Mouse (Mus musculus) MEL (cell line): ENCODE results near the gene Atp5d. TPM values are rescaled to one million over a fixed set of nuclear protein-coding genes. Genes with fewer than 3 reads are reported as not detected.

ENCODE experiments used
- DNase-seq: peaks from one replicate; pipeline ENCODE4 v3.0.0; 2011; ENCODE audit warnings: low read depth, low spot score
- H3K27ac ChIP-seq: 2 replicates; pipeline ENCODE4 v1.5.1; 2012; ENCODE audit warnings: low read depth, mild to moderate bottlenecking, control low read depth, low read length, moderate library complexity; ENCODE audit not compliant: control insufficient read depth
- H3K27me3 ChIP-seq, 2 experiments: fragments of 150-350 bp in 1 of 2; sonication (generic) in 1 of 2; 2 replicates each; pipeline ENCODE4 v1.6.1; 2012; ENCODE audit warnings: low read length in 2 of 2, mild to moderate bottlenecking in 2 of 2, improper control_type of control experiment in 1 of 2, moderate library complexity in 1 of 2; ENCODE audit not compliant: insufficient read depth in 2 of 2, control insufficient read depth in 1 of 2
- H3K36me3 ChIP-seq, 2 experiments: 2 replicates each; pipeline ENCODE4 v1.6.1; 2012 to 2014; ENCODE audit warnings: low read length in 2 of 2, improper control_type of control experiment in 1 of 2, inconsistent platforms in 1 of 2, mild to moderate bottlenecking in 1 of 2; ENCODE audit not compliant: insufficient read depth in 2 of 2, control insufficient read depth in 1 of 2
- H3K4me1 ChIP-seq, 2 experiments: fragments of 150-350 bp in 1 of 2; sonication (generic) in 1 of 2; 2 replicates each; pipeline ENCODE4 v1.6.1; 2012; ENCODE audit warnings: low read length in 2 of 2, improper control_type of control experiment in 1 of 2, mild to moderate bottlenecking in 1 of 2; ENCODE audit not compliant: insufficient read depth in 2 of 2, control insufficient read depth in 1 of 2
- H3K4me3 ChIP-seq, 2 experiments: fragments of 150-350 bp in 1 of 2; sonication (generic) in 1 of 2; 2 replicates each; pipeline ENCODE4 v1.5.1; 2012; ENCODE audit warnings: low read depth in 2 of 2, low read length in 2 of 2, mild to moderate bottlenecking in 2 of 2, moderate library complexity in 2 of 2, control low read depth in 1 of 2, improper control_type of control experiment in 1 of 2; ENCODE audit not compliant: control insufficient read depth in 1 of 2, insufficient read depth in 1 of 2
- H3K79me2 ChIP-seq: 2 replicates; pipeline ENCODE4 v1.6.1; 2012; ENCODE audit warnings: mild to moderate bottlenecking, low read length, moderate library complexity; ENCODE audit not compliant: control insufficient read depth, poor library complexity, insufficient read depth
- H3K9ac ChIP-seq: 2 replicates; pipeline ENCODE4 v1.6.1; 2012; ENCODE audit warnings: low read depth, mild to moderate bottlenecking, control low read depth, low read length, moderate library complexity; ENCODE audit not compliant: control insufficient read depth, poor library complexity, severe bottlenecking
- H3K9me3 ChIP-seq: fragments of 150-350 bp; sonication (generic); replicated peaks from 2 replicates; pipeline ENCODE4 v1.6.1; 2012; ENCODE audit warnings: mild to moderate bottlenecking, low read length, improper control_type of control experiment, moderate library complexity; ENCODE audit not compliant: insufficient read depth
- CHD1 ChIP-seq: IDR thresholded peaks from 2 replicates; pipeline ENCODE4 v1.6.1; 2012; ENCODE audit warnings: low read depth, mild to moderate bottlenecking, inconsistent platforms, low read length, improper control_type of control experiment
- E2F4 ChIP-seq: IDR thresholded peaks from 2 replicates; pipeline ENCODE4 v1.6.1; 2011; ENCODE audit warnings: low read depth, low read length, improper control_type of control experiment, borderline replicate concordance
- ELF1 ChIP-seq: IDR thresholded peaks from 2 replicates; pipeline ENCODE4 v1.6.1; 2014; ENCODE audit warnings: low read depth, mild to moderate bottlenecking, inconsistent platforms, low read length, improper control_type of control experiment, moderate library complexity
- EP300 ChIP-seq, 2 experiments: IDR thresholded peaks; 2 replicates each; pipeline ENCODE4 v1.6.1; 2011; ENCODE audit warnings: improper control_type of control experiment in 2 of 2, low read length in 2 of 2, low read depth in 1 of 2, mild to moderate bottlenecking in 1 of 2
- ETS1 ChIP-seq: IDR thresholded peaks from 2 replicates; pipeline ENCODE4 v1.6.1; 2012; ENCODE audit warnings: low read depth, mild to moderate bottlenecking, inconsistent platforms, low read length, improper control_type of control experiment, moderate library complexity
- HCFC1 ChIP-seq: IDR thresholded peaks from 2 replicates; pipeline ENCODE4 v1.6.1; 2012; ENCODE audit warnings: low read depth, mild to moderate bottlenecking, inconsistent platforms, low read length, improper control_type of control experiment, moderate library complexity
- KAT2A ChIP-seq: conservative IDR thresholded peaks from 2 replicates; pipeline ENCODE4 v1.6.1; 2012; ENCODE audit warnings: low read depth, low read length, improper control_type of control experiment, inconsistent platforms
- MAFK ChIP-seq: IDR thresholded peaks from 2 replicates; pipeline ENCODE4 v1.6.1; 2011; ENCODE audit warnings: low read depth, mild to moderate bottlenecking, low read length, improper control_type of control experiment, borderline replicate concordance
- MEF2A ChIP-seq: IDR thresholded peaks from 2 replicates; pipeline ENCODE4 v1.6.1; 2014; ENCODE audit warnings: low read depth, mild to moderate bottlenecking, inconsistent platforms, low read length, improper control_type of control experiment; ENCODE audit not compliant: poor library complexity, insufficient replicate concordance, severe bottlenecking; ENCODE audit errors: extremely low read depth
- MXI1 ChIP-seq: IDR thresholded peaks from 2 replicates; pipeline ENCODE4 v1.6.1; 2011; ENCODE audit warnings: mild to moderate bottlenecking, low read depth, low read length, improper control_type of control experiment
- MYB ChIP-seq: IDR thresholded peaks from 2 replicates; pipeline ENCODE4 v1.6.1; 2011; ENCODE audit warnings: mild to moderate bottlenecking, low read depth, low read length, improper control_type of control experiment
- NELFE ChIP-seq: IDR thresholded peaks from 2 replicates; pipeline ENCODE4 v1.6.1; 2011; ENCODE audit warnings: low read depth, low read length, improper control_type of control experiment
- NRF1 ChIP-seq: IDR thresholded peaks from 2 replicates; pipeline ENCODE4 v1.6.1; 2014; ENCODE audit warnings: low read depth, mild to moderate bottlenecking, inconsistent platforms, low read length, improper control_type of control experiment, moderate library complexity; ENCODE audit not compliant: poor library complexity, insufficient read depth, severe bottlenecking
- POLR2A ChIP-seq, 2 experiments: IDR thresholded peaks; 2 replicates each; pipeline ENCODE4 v1.6.1; 2011 to 2012; ENCODE audit warnings: low read length in 2 of 2, mild to moderate bottlenecking in 2 of 2, control low read depth in 1 of 2, improper control_type of control experiment in 1 of 2, low read depth in 1 of 2, moderate library complexity in 1 of 2; ENCODE audit not compliant: control insufficient read depth in 1 of 2, insufficient read depth in 1 of 2, poor library complexity in 1 of 2
- POLR2AphosphoS2 ChIP-seq: IDR thresholded peaks from 2 replicates; pipeline ENCODE4 v1.6.1; 2011; ENCODE audit warnings: low read length, improper control_type of control experiment
- POLR2AphosphoS5 ChIP-seq: IDR thresholded peaks from 2 replicates; pipeline ENCODE4 v1.6.1; 2012; ENCODE audit warnings: low read depth, borderline replicate concordance, mild to moderate bottlenecking, inconsistent platforms, low read length, moderate library complexity, mixed read lengths
- RAD21 ChIP-seq: IDR thresholded peaks from 2 replicates; pipeline ENCODE4 v1.6.1; 2011; ENCODE audit warnings: mild to moderate bottlenecking, low read depth, low read length, improper control_type of control experiment
- SIN3A ChIP-seq: IDR thresholded peaks from 2 replicates; pipeline ENCODE4 v1.6.1; 2012; ENCODE audit warnings: low read length, improper control_type of control experiment, inconsistent platforms
- SMC3 ChIP-seq: IDR thresholded peaks from 2 replicates; pipeline ENCODE4 v1.6.1; 2011; ENCODE audit warnings: low read depth, low read length, improper control_type of control experiment
- TBP ChIP-seq: IDR thresholded peaks from 2 replicates; pipeline ENCODE4 v1.8.0; 2011; ENCODE audit warnings: low read depth, low read length, improper control_type of control experiment
- TCF12 ChIP-seq: IDR thresholded peaks from 2 replicates; pipeline ENCODE4 v1.6.1; 2014; ENCODE audit warnings: low read depth, mild to moderate bottlenecking, inconsistent platforms, low read length, improper control_type of control experiment, moderate library complexity
- UBTF ChIP-seq: IDR thresholded peaks from 2 replicates; pipeline ENCODE4 v1.6.1; 2012; ENCODE audit warnings: low read depth, mild to moderate bottlenecking, inconsistent platforms, low read length, improper control_type of control experiment, moderate library complexity, borderline replicate concordance; ENCODE audit not compliant: insufficient read depth
- USF1 ChIP-seq: IDR thresholded peaks from 2 replicates; pipeline ENCODE4 v1.6.1; 2014; ENCODE audit warnings: low read depth, mild to moderate bottlenecking, inconsistent platforms, low read length, improper control_type of control experiment, moderate library complexity
- USF2 ChIP-seq, 2 experiments: IDR thresholded peaks; 2 replicates each; pipeline ENCODE4 v1.6.1; 2011 to 2012; ENCODE audit warnings: improper control_type of control experiment in 2 of 2, low read length in 2 of 2, borderline replicate concordance in 1 of 2, inconsistent platforms in 1 of 2, low read depth in 1 of 2, mild to moderate bottlenecking in 1 of 2; ENCODE audit not compliant: insufficient read depth in 1 of 2
- ZC3H11A ChIP-seq: IDR thresholded peaks from 2 replicates; pipeline ENCODE4 v1.6.1; 2012; ENCODE audit warnings: low read depth, mild to moderate bottlenecking, inconsistent platforms, low read length, improper control_type of control experiment
- ZKSCAN1 ChIP-seq: IDR thresholded peaks from 2 replicates; pipeline ENCODE4 v1.6.1; 2012; ENCODE audit warnings: low read depth, mild to moderate bottlenecking, inconsistent platforms, low read length, improper control_type of control experiment, moderate library complexity
- ZMIZ1 ChIP-seq: IDR thresholded peaks from 2 replicates; pipeline ENCODE4 v1.6.1; 2012; ENCODE audit warnings: low read depth, mild to moderate bottlenecking, inconsistent platforms, low read length, improper control_type of control experiment, moderate library complexity
- ZNF384 ChIP-seq: IDR thresholded peaks from 2 replicates; pipeline ENCODE4 v1.6.1; 2012; ENCODE audit warnings: low read depth, mild to moderate bottlenecking, inconsistent platforms, low read length, improper control_type of control experiment
- polyA plus RNA-seq, 2 experiments: library from polyadenylated mRNA; stranded (reverse) in 1 of 2; unstranded in 1 of 2; fragments of >175 nt in 1 of 2; fragments of >200 nt in 1 of 2; gene quantifications; 2 replicates each; pipeline versions ENCODE4 v1.2.1 to v1.2.4; 2012; ENCODE audit warnings: low replicate concordance in 2 of 2, low read depth in 1 of 2; ENCODE audit not compliant: insufficient read length in 2 of 2, insufficient read depth in 1 of 2, missing spikeins in 1 of 2
- total RNA-seq: library from RNA; depleted of rRNA; stranded (reverse); fragments of 300-350 nt; gene quantifications from 2 replicates; pipeline ENCODE4 v1.2.3, GENCODE M21; 2012

The Atp5d gene
- total and polyA plus RNA-seq, 3 experiments, result 300 to 657 (median 308) TPM

DNA sequence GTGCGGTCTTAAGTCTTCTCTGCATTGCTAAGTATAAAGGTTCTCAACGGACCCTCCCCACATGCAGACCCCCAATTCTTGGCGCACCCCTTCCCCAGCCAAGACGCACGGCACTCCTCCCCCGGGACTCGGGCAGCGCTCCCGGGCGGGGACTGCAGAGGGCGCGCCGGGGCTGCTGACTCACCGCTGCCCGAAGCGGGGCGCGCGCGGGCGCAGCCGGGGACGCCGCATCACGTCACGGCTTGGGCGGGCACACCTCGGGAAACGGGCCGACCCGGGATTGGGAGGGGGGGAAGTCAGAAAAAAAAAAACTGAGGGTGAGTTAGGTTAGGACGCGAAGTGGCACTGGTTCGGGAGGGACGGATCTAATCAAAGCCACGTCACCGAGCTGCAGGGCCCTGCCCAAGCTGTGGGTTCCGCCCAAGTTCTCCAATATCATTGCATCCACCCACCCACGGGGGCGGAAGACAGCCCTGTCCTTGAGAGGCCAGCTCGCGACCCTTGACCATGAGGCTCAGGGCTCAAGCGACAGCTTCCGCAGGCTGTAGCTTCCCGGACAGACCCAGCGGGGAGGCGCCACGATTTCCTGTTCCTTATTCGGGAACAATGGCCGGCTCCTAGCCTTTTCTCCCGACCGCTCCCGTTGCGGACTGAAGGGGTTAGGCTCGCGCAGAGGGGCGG is 10.3 kb downstream of the Atp5d start (continued):
- TF ChIP-seq USF1 (no peak), RAD21 (peak; percentile 43), MAFK (no peak), EP300 (IDR thresholded peaks at IDR 0.05; ENCODE audit: low read depth in 1 of 2, low read length in 2 of 2) (no peak; a peak in 2 of 4 replicates), ZKSCAN1 (no peak), SIN3A (peak; percentile 89), POLR2AphosphoS2 (peak; percentile 34; the same call in 1 of the 2 replicates), ZNF384 (peak; percentile 95), MXI1 (peak; percentile 71), UBTF (no peak)
- TF ChIP-seq, all 39 proteins: peak for 18

DNA sequence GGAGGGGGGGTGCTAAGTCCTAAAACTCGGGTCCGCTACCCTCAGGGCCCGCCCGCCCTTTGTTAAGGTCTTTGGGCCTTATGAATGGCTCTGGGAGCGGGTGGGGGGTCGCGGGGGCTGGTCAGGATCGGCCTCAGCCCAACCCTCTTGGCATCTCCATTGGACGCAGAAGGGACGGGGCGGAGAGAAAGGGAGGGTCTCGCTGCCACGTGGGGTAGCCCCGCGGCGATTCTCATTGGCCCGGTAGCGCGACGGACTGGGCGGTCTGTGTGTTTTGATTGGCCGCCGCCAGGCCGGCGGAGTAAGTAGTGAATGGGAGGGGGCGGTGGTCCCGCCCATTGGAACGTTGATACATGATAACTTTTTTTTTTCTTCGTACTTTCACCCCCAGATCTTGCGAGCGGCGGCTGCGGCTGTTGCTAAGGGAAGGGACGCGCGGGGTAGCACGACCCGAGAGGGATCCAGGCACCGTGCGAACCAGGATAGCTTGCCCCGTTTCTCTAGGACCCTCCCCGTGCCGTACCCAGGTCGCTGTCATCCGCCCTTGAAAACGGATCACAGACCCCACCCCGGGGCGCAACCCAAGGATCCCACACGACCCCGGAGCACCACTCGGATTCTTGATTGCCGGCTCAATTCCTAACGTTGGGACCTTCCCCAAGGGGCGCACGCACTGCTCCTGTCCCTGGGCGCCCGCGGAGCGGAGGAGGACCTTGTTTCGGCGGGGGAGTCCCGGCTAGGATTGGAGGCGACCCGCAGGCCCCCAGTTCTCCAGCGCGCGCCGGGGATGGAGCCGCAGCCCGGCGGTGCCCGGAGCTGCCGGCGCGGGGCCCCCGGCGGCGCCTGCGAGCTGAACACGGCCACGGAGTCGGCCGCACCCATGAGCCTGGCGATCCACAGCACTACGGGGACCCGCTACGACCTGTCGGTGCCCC is 11.1 kb downstream of the Atp5d start:
- Histone ChIP-seq H3K27me3 (no peaks in the 10 kb centered on the region), H3K9me3 (no peaks in the 10 kb centered on the region), H3K4me1 (peaks cover 0 to 44% of the 10 kb centered on the region in 2 experiments; a peak in 2 of 4 replicates), H3K9ac (peak overlapping the region; percentile 87), H3K79me2 (peaks cover 32% of the 10 kb centered on the region), H3K27ac (peak overlapping the region; percentile 86), H3K36me3 (peaks cover 0 to 20% of the 10 kb centered on the region in 2 experiments; a peak in 2 of 4 replicates), H3K4me3 (peak overlapping the region; percentile 84 to 90)
- peak; percentile 99 for DNase-seq
- TF ChIP-seq USF2 (IDR thresholded peaks at IDR 0.05; ENCODE audit: borderline replicate concordance in 1 of 2, insufficient read depth in 1 of 2, low read depth in 1 of 2, low read length in 2 of 2) (no peak), MXI1 (peak; percentile 84), USF1 (peak; percentile 91), CHD1 (no peak), NRF1 (no peak), HCFC1 (peak; percentile 66), ZC3H11A (no peak), ZMIZ1 (0 out of 2 replicates have a peak, but pooled peaks have one; percentile 1), TBP (peak; percentile 88), NELFE (peak; percentile 80), POLR2AphosphoS2 (peak; percentile 26; the same call in 1 of the 2 replicates), POLR2A (IDR thresholded peaks at IDR 0.05; ENCODE audit: control insufficient read depth in 1 of 2, insufficient read depth in 1 of 2, low read depth in 1 of 2, low read length in 2 of 2, poor library complexity in 1 of 2) (peak; percentile 47 to 78; a peak in 2 of 4 replicates), SIN3A (peak; percentile 96), MYB (no peak), UBTF (0 out of 2 replicates have a peak, but pooled peaks have one; percentile 49), MEF2A (no peak), ZNF384 (peak; percentile 98), KAT2A (no peak; the same call in 1 of the 2 replicates), SMC3 (no peak), ELF1 (no peak; the same call in 1 of the 2 replicates), POLR2AphosphoS5 (no peak), ETS1 (peak; percentile 52; the same call in 1 of the 2 replicates), TCF12 (0 out of 2 replicates have a peak, but pooled peaks have one; percentile 32), MAFK (no peak), E2F4 (no peak)
